Mouse (Mus musculus): Measurements from ENCODE around the gene Gm36210. TPM values are rescaled to one million over a fixed set of nuclear protein-coding genes. Genes with fewer than 3 reads are reported as not detected.

Gene Gm36210
- 0.29 TPM in 1 of 2 replicates, not detected in the other for polyA plus RNA-seq (2014; fragmentation: Nextera tagmentation; extraction: Ambion mirVana)

GRCm38 (mm10) chr7:4906466-4906950, at the start of gene Gm36210:
Gene Gm36210 (minus strand): TSS chr7:4906516.
- no peak within 1 kb of the TSS for H3K27ac ChIP-seq (ENCODE audit: low read depth, low read length)
- H3K9me3 ChIP-seq (ENCODE audit: control insufficient read depth, low read length): no peaks in the 10 kb centered on the region
- no peak within 1 kb of the TSS for H3K4me3 ChIP-seq (ENCODE audit: low read depth, low read length)
- no peak within 1 kb of the TSS for H3K9ac ChIP-seq (ENCODE audit: low read length)
- no peak within 1 kb of the TSS for H3K4me2 ChIP-seq (ENCODE audit: low read depth)
- WGBS: 50% methylated on average over 10 of the region's 10 CpGs
- ATAC-seq (ENCODE audit: insufficient read depth, low FRiP score, low TSS enrichment) (no peak), DNase-seq (ENCODE audit: low spot score) (no peak)
- H3K27me3 ChIP-seq (ENCODE audit: control insufficient read depth, insufficient read depth, low read length): no peaks in the 10 kb centered on the region; the same call in 1 of the 2 replicates
- H3K36me3 ChIP-seq (ENCODE audit: control insufficient read depth, insufficient read depth, low read length): no peaks in the 10 kb centered on the region
- no peaks in the 10 kb centered on the region for H3K4me1 ChIP-seq (ENCODE audit: control insufficient read depth, insufficient read depth, low read length)

GRCm38 (mm10) chr7:4953815-4954445, 47.6 kb upstream of the Gm36210 start:
- 24% methylated on average over 10 of the region's 10 CpGs for WGBS
- no peaks in the 10 kb centered on the region for H3K36me3 ChIP-seq (ENCODE audit: control insufficient read depth, insufficient read depth, low read length)
- no peak overlapping the region for H3K4me2 ChIP-seq (ENCODE audit: low read depth)
- no peak overlapping the region for H3K4me3 ChIP-seq (ENCODE audit: low read depth, low read length)
- no peak overlapping the region for H3K27ac ChIP-seq (ENCODE audit: low read depth, low read length)
- no peaks in the 10 kb centered on the region for H3K9me3 ChIP-seq (ENCODE audit: control insufficient read depth, low read length)
- ATAC-seq (ENCODE audit: insufficient read depth, low FRiP score, low TSS enrichment) (no peak), DNase-seq (ENCODE audit: low spot score) (no peak)
- H3K4me1 ChIP-seq (ENCODE audit: control insufficient read depth, insufficient read depth, low read length): no peaks in the 10 kb centered on the region
- H3K27me3 ChIP-seq (ENCODE audit: control insufficient read depth, insufficient read depth, low read length): no peaks in the 10 kb centered on the region
- H3K9ac ChIP-seq (ENCODE audit: low read length): no peak overlapping the region

DNA sequence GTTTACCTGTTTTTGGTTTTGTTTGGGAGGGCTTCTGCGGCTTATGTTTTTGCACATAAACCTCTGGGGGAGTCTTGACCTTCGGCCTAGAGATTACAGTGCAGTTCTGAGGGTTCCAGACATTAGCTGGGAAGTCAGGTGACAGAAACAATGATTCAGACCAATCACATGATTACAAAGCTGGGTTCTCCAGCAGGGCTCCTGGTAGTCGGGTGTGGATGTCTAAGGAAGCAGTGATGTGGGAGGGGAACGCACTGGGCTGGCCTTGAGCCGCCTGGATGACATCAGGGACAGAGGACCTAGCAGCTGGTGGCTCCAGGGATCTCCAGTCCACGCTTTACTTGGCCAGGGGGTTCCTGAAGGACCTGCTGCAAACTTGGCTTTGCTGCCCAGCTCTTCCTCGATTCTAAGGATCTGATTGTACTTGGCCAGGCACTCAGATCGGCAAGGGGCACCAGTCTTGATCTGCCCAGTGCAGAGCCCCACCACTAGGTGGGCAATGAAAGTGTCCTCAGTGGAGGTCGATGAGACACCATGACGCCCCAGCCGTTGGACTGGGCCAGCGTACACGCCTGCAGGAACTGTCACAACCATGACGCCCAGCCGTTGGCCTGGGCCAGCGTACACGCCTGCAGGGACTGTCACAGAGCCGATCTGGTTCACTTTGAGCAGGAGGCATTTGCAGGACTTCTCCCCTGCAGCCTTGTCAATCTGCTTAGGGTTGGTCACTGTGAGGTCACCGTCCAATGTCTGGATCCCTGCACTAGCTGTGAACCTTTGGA, 44.4 kb upstream of the Gm36210 start:
- Histone ChIP-seq H3K9me3 (ENCODE audit: control insufficient read depth, low read length) (no peaks in the 10 kb centered on the region), H3K27ac (ENCODE audit: low read depth, low read length) (no peak overlapping the region), H3K4me3 (ENCODE audit: low read depth, low read length) (no peak overlapping the region), H3K4me2 (ENCODE audit: low read depth) (no peak overlapping the region), H3K36me3 (ENCODE audit: control insufficient read depth, insufficient read depth, low read length) (no peaks in the 10 kb centered on the region), H3K27me3 (ENCODE audit: control insufficient read depth, insufficient read depth, low read length) (no peaks in the 10 kb centered on the region), H3K4me1 (ENCODE audit: control insufficient read depth, insufficient read depth, low read length) (no peaks in the 10 kb centered on the region), H3K9ac (ENCODE audit: low read length) (no peak overlapping the region)
- ATAC-seq (ENCODE audit: insufficient read depth, low FRiP score, low TSS enrichment) (no peak), DNase-seq (ENCODE audit: low spot score) (no peak)
- WGBS: 88% methylated on average over 19 of the region's 19 CpGs

DNA sequence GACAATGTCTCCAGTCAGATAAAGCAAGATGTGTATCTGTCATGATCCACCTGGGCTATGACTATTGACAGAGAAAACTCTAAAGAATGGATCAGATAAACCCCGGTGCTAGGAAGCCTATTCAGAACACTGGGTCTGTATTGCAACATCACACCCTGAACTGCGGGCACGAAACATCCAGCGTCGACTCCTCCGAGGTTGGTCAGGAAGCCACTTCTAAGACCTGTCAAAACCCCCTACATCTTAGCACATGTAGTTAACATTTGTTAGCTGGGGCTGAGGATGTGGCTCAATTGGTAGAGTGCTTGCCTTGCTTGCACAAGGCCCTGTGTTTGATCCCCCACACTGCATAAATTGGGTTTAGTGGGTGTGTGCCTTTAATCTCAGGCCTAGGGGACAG, 42.1 kb upstream of the Gm36210 start:
- Histone ChIP-seq H3K27ac (ENCODE audit: low read depth, low read length) (no peak overlapping the region), H3K4me2 (ENCODE audit: low read depth) (no peak overlapping the region), H3K4me1 (ENCODE audit: control insufficient read depth, insufficient read depth, low read length) (no peaks in the 10 kb centered on the region), H3K4me3 (ENCODE audit: low read depth, low read length) (no peak overlapping the region), H3K36me3 (ENCODE audit: control insufficient read depth, insufficient read depth, low read length) (no peaks in the 10 kb centered on the region; the same call in 1 of the 2 replicates), H3K27me3 (ENCODE audit: control insufficient read depth, insufficient read depth, low read length) (no peaks in the 10 kb centered on the region), H3K9ac (ENCODE audit: low read length) (no peak overlapping the region), H3K9me3 (ENCODE audit: control insufficient read depth, low read length) (no peaks in the 10 kb centered on the region)
- no peak for DNase-seq (ENCODE audit: low spot score)
- 73% methylated on average over 6 of the region's 6 CpGs for WGBS
- no peak for ATAC-seq (ENCODE audit: insufficient read depth, low FRiP score, low TSS enrichment)

DNA sequence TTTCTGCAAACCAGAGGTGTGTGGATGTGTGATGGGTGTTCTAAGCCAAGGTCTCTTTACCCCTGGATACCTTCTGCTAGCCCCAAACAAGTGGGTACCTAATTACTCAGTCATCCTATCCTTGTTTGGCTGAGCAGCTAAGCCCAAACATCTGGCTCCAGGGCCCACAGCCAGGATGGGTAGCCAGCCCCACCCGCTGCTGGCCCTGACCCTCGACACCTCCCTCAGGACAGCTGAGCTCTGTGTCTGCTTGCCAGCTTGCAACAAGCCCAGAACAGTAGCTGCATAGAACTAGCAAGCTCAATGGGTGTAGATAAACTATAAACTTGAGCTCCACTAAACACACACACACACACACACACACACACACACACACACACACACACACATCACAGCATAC, 41.5 kb upstream of the Gm36210 start:
- no peak overlapping the region for H3K4me2 ChIP-seq (ENCODE audit: low read depth)
- 37% methylated on average over 2 of the region's 2 CpGs for WGBS
- no peak for DNase-seq (ENCODE audit: low spot score)
- H3K36me3 ChIP-seq (ENCODE audit: control insufficient read depth, insufficient read depth, low read length): no peaks in the 10 kb centered on the region; the same call in 1 of the 2 replicates
- H3K27ac ChIP-seq (ENCODE audit: low read depth, low read length): no peak overlapping the region
- no peak overlapping the region for H3K4me3 ChIP-seq (ENCODE audit: low read depth, low read length)
- no peaks in the 10 kb centered on the region for H3K9me3 ChIP-seq (ENCODE audit: control insufficient read depth, low read length)
- no peak overlapping the region for H3K9ac ChIP-seq (ENCODE audit: low read length)
- no peaks in the 10 kb centered on the region for H3K27me3 ChIP-seq (ENCODE audit: control insufficient read depth, insufficient read depth, low read length)
- H3K4me1 ChIP-seq (ENCODE audit: control insufficient read depth, insufficient read depth, low read length): no peaks in the 10 kb centered on the region
- ATAC-seq (ENCODE audit: insufficient read depth, low FRiP score, low TSS enrichment): no peak

GRCm38 (mm10) chr7:4943223-4943815, 37.0 kb upstream of the Gm36210 start:
- H3K27me3 ChIP-seq (ENCODE audit: control insufficient read depth, insufficient read depth, low read length): no peaks in the 10 kb centered on the region
- peak overlapping the region; percentile 27; the same call in 1 of the 2 replicates for H3K4me2 ChIP-seq (ENCODE audit: low read depth)
- no peaks in the 10 kb centered on the region; the same call in 1 of the 2 replicates for H3K36me3 ChIP-seq (ENCODE audit: control insufficient read depth, insufficient read depth, low read length)
- no peaks in the 10 kb centered on the region for H3K4me1 ChIP-seq (ENCODE audit: control insufficient read depth, insufficient read depth, low read length)
- H3K27ac ChIP-seq (ENCODE audit: low read depth, low read length): no peak overlapping the region
- H3K9ac ChIP-seq (ENCODE audit: low read length): no peak overlapping the region
- DNase-seq (ENCODE audit: low spot score): peak; percentile 88
- 24% methylated on average over 15 of the region's 15 CpGs for WGBS
- no peak overlapping the region for H3K4me3 ChIP-seq (ENCODE audit: low read depth, low read length)
- no peaks in the 10 kb centered on the region for H3K9me3 ChIP-seq (ENCODE audit: control insufficient read depth, low read length)
- ATAC-seq (ENCODE audit: insufficient read depth, low FRiP score, low TSS enrichment): peak; percentile 55; the same call in 1 of the 2 replicates

DNA sequence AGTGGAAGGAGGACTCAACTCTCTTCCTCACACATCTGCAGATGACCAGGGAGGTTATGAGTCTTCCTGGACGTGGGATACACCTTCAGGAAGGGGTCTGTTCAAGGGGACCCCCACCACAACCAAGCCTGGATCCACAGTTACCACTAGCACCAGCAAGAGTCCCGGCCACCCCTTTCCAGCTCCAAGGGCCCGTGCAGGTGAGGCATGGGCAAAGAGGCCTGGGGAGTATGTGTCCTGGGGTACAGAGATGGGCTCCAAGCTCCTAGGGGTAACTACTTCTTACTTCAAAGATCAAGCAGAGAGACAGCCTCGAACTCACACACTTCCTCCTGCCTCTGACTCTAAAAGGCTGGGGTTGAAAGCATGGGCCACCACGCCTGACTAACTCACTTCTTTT, 36.4 kb upstream of the Gm36210 start:
- DNase-seq (ENCODE audit: low spot score) (no peak), ATAC-seq (ENCODE audit: insufficient read depth, low FRiP score, low TSS enrichment) (no peak)
- H3K4me3 ChIP-seq (ENCODE audit: low read depth, low read length): no peak overlapping the region
- no peak overlapping the region for H3K4me2 ChIP-seq (ENCODE audit: low read depth)
- H3K9ac ChIP-seq (ENCODE audit: low read length): no peak overlapping the region
- H3K36me3 ChIP-seq (ENCODE audit: control insufficient read depth, insufficient read depth, low read length): no peaks in the 10 kb centered on the region; the same call in 1 of the 2 replicates
- H3K27ac ChIP-seq (ENCODE audit: low read depth, low read length): no peak overlapping the region
- no peaks in the 10 kb centered on the region for H3K9me3 ChIP-seq (ENCODE audit: control insufficient read depth, low read length)
- no peaks in the 10 kb centered on the region for H3K27me3 ChIP-seq (ENCODE audit: control insufficient read depth, insufficient read depth, low read length)
- WGBS: 54% methylated on average over 5 of the region's 5 CpGs
- H3K4me1 ChIP-seq (ENCODE audit: control insufficient read depth, insufficient read depth, low read length): no peaks in the 10 kb centered on the region

DNA sequence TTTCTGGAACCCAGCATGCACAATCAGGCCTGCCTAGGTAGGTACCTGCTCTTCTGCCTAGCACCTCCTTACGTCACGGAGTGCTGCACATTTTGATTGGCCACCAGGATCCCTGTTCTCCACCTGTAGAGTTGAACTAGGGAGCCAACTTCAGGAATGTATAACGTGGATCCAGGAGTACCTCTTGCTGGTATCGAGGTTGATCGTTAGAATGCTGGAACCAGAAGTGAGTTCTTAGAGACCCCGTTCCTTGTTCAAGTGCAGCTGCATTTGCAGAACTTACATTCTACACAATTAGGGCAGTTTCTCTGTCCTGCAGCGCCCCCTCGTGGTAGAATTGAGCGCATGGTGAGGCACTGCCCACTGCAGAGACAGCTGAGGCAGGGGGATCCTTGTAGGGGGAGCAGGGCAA, 33.8 kb upstream of the Gm36210 start:
- WGBS: 21% methylated on average over 9 of the region's 9 CpGs

More for the DNA sequence above, 33.8 kb upstream of the Gm36210 start:
- Histone ChIP-seq H3K4me2 (ENCODE audit: low read depth) (no peak overlapping the region), H3K27me3 (ENCODE audit: control insufficient read depth, insufficient read depth, low read length) (no peaks in the 10 kb centered on the region), H3K36me3 (ENCODE audit: control insufficient read depth, insufficient read depth, low read length) (no peaks in the 10 kb centered on the region; the same call in 1 of the 2 replicates), H3K9me3 (ENCODE audit: control insufficient read depth, low read length) (no peaks in the 10 kb centered on the region), H3K27ac (ENCODE audit: low read depth, low read length) (no peak overlapping the region), H3K9ac (ENCODE audit: low read length) (no peak overlapping the region), H3K4me3 (ENCODE audit: low read depth, low read length) (no peak overlapping the region), H3K4me1 (ENCODE audit: control insufficient read depth, insufficient read depth, low read length) (no peaks in the 10 kb centered on the region)
- ATAC-seq (ENCODE audit: insufficient read depth, low FRiP score, low TSS enrichment) (no peak), DNase-seq (ENCODE audit: low spot score) (peak; percentile 84)
